Mouse (Mus musculus): Measurements from ENCODE around the gene A330070K13Rik.

A330070K13Rik gene

GRCm38 (mm10) chr5:130330801-130331200 is 53.6 kb downstream of the A330070K13Rik start:
- DNase-seq (ENCODE audit: low spot score in 2 of 2): no peak

- no peak for DNase-seq (ENCODE audit: low spot score in 2 of 2)
Measured at GRCm38 (mm10) chr5:130329889-130330288, 54.5 kb downstream of the A330070K13Rik start.
